Mouse (Mus musculus) granulocyte monocyte progenitor cell, adult 5-6 weeks (primary cell): ENCODE measurements around the gene Zbtb11. TPM values are rescaled to one million over a fixed set of nuclear protein-coding genes. Genes with fewer than 3 reads are reported as not detected.
"Not testable (repeated sequence)": the region's sequence is repeated elsewhere in the genome, so short reads cannot be mapped to it uniquely, and the experiment has no call there.

Experiments used
- ATAC-seq: replicated peaks from 2 replicates; pipeline ENCODE4 v1.8.0; 2016; ENCODE audit warnings: mild to moderate bottlenecking, moderate TSS enrichment, inconsistent platforms; ENCODE audit not compliant: poor library complexity, severe bottlenecking
- total RNA-seq, 2 experiments: library from RNA; stranded (forward) in 1 of 2; stranded (reverse) in 1 of 2; fragments of 200-712, 200-1000 nt in 1 of 2; fragments of >200 nt in 1 of 2; fragmentation: Nextera tagmentation in 1 of 2; gene quantifications; 2 replicates each; pipeline ENCODE4 v1.2.3; 2014 to 2017

Zbtb11 gene
- total RNA-seq (2014; fragmentation: Nextera tagmentation): 28.3 and 30.6 TPM in 2 replicates
- total RNA-seq (2017): 41.1 and 48.1 TPM in 2 replicates

DNA sequence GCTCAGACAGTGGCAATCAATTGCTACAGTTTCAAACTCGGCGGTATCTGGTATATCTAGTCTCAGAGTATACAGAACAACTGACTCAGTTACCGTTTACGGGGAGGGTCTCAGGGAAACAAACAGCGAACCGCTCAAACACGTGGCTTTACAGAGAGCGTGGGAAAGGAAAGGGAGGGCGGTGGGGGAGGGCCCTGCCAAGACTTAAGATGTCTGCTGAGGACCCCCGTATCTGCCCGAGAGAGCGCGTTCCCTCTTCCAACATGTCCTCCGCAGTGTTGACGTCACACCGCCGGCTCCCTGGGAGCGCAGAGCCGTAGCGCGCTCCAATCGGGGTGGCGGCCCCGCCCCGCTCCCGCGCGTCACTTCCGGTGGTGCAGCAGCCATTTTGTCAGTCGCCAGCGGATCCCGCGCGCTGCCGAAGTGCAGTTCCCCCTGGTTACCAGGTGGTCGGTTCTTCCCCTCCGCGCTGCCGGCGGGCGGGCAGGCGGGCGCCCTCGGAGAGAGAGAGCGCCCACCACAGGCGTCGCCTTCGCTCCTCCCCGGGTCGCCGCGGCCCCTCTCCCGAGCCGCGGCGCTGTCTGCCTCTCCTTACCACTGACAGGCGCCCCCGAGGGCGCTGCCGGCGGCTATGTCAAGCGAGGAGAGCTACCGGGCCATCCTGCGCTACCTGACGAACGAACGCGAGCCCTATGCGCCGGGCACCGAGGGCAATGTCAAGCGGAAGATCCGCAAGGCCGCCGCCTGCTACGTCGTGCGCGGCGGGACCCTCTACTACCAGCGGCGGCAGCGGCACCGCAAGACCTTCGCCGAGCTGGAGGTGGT, at the start of gene Zbtb11:
Gene Zbtb11, plus strand, starts transcription at position 453 of the 825 bp plus-strand sequence.
- peak; percentile 72 for ATAC-seq

DNA sequence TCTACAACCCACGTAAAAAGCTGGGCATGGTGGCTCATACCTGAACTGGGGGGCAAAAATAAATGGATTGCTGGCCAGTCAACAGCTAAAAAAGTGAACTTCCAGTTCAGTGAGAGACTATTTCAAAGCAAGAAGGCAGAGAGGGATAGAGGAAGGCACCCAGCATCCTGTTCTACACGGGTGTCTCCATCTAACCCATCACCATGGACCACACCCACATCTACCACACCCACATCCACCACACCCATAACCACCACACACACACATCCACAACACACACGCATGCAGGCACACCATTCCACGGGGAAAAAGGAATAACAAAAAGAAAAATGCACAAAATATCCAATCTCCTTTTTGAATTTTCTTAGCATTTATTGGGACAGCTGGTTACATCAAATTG, 49.7 kb upstream of the Zbtb11 start:
- ATAC-seq: no peak

DNA sequence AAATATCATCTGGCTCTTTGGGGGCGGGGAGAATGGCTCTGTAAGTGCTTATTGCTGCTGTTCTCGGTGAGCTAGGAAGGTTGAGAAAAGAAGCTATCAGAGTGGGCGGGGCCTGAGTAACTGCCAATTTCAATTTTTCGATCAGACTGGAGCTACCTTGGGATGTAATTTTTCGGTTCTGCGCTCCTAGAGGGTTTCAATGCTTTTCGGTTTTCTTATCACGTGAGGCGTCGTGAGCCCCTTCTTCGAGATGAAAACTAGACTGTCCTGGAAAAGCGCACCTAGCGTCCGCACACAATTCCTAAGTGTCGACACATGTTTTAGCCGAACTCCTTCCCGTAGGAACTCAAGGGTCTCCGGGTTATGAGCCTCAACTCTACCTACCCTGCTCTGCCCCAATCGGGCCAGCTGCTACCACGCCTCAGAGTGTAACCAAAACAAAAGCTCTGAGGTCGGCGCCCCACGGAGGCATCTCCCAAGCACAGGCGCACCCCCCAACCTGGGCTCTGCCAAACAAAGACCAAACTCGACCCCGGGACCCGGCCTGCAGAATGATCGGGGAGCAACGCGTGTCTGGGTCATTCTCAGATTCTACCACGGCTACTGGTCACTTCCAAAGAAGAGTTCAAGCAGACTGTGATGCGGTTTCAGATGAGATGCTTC, 39.9 kb upstream of the Zbtb11 start:
- ATAC-seq: peak; percentile 40

DNA sequence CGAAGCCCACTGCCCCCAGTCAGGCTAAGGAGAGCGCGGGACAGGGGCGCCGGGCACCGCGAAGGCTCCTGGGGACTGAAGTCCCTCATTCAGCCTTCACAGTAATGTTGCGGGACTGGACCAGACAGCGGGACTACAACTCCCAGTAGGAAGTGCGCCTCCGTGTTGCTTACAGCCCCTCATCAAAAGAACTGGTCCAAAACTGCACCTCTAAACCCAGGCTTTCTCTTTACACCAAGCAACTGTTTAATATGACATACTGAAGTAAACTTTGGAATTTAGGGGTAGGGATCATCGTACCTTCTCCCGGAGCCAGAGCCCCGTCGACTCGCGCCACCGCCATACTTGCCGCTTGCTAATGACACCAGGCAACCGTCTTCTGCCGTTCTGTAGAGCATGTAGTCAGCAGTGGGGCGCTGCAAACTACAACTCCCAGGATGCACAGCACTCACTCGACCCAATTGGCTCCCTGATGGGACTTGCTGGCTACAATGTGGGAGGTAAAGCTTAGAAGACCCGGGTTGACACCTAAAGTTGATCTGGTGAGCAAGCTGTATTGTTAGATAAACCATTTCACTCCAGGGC, 39.1 kb upstream of the Zbtb11 start, which contains the start of gene Cep97:
Gene Cep97, minus strand, starts transcription at position 403 of the 585 bp plus-strand sequence.
- peak; percentile 95 for ATAC-seq

DNA sequence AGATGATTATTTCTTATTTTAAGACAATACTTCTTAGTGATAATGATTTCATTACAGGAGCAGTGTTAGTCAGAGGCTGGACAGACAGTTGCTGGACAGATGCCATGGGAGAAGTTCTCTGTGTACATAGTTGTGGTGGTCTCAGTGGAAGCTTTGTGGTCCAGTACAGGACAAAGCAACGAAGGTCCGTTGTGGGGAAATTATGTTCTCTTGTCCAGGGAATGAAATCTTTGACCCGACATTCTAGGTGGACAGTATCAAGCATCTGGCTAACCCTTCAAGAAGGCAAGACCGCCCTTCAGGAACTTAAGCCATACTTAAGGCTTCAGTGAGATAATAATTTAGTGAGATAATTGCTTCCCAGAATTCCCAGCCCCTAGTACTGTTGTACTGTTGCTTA, 34.9 kb upstream of the Zbtb11 start:
- ATAC-seq: no peak

DNA sequence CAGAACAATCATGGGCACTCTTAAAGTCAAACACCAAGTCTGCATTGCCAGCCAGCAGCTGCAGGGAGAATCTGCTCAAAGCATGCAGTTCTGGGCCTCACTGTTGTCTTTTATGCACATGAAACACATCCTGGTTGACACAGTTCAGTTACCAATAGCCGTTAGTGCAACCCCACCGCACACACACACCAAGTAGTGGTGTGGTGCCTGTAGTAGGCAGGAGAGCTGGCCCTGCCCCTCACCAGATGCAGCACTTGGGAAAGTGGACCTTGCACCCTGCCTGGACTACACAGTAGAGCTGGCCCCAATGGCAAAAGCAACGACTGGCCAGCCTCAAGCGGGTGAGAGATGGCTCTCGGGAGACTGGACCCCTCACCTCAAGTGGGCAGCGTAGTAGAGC, 34.0 kb upstream of the Zbtb11 start:
- no peak for ATAC-seq

DNA sequence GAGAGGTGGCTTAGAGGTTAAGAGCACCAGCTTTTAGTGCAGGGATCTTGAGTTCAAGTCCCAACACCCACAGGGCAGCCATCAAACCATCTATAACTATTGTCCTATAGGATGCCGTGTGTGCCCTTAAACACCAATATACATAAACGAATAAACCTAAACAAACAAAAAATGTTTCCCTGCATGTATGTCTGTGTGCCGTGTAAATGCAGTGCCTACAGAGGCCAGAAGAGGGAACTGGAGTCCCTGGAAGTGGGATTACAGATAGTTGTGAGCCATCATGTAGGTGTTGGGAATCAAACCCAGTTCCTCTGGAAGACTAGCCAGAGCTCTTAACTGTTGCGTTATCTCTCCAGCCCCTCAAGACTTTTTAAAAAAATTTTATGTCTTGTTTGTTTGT, 32.9 kb upstream of the Zbtb11 start:
- ATAC-seq: no peak

DNA sequence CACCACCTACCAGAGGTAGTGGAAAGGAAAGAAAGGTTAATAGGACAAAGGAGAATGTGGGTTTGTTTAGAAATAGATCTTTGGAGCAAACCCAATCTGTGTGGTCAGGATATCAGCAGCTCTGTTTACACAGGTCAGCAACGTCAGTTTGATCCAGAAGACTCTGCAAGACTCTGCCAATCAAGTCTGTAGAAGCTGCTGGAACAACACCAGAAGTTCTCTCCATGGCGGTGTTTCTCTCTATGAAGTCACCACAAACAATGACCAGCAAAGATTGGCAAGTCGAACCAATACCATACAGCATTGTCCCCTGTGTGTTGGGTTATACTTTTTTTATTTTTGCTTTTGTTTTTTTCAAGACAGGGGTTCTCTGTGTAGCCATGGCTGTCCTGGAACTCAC, 26.4 kb upstream of the Zbtb11 start:
- no peak for ATAC-seq

DNA sequence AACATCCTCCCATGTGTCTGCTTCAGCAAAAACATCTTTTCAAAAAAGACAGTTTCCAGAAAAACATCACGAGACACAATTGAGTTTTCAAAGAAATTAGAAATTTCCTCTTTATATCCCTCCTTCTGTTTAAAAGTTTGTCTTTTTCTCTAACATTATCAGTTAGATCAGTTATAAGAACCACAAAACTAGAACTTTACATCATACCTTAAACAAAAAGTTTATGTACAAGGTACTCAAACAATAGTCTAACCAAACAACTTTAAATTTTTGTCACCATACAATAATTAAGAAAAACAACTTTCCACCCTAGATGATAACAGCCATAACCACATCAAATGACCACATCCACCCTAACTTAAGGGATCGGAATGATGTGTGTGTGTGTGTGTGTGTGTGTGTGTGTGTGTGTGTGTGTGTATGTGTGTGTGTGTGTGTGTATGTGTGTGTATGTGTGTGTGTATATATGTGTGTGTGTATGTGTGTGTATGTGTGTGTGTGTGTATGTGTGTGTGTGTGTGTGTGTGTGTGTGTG, 25.7 kb upstream of the Zbtb11 start:
- not testable (repeated sequence) for ATAC-seq

DNA sequence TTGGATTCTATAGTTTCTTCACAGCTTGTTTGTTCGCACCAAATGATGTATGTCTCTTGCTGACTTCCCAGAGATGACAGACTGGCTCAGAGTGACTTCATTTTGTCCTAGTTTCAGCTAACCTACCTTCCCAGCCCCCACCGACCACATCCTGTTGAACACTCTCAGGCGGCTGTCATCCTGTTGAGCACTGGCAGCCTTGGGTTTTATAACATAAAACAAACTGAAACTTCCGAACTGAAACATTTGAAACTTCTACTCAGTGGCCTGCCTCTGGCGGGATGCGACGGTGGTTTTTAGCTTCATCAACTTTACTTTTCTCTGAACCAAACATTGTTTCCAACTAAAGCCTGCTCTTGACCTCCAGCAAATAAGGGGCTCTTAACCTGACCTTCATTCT, 24.7 kb upstream of the Zbtb11 start:
- peak; percentile 87 for ATAC-seq

DNA sequence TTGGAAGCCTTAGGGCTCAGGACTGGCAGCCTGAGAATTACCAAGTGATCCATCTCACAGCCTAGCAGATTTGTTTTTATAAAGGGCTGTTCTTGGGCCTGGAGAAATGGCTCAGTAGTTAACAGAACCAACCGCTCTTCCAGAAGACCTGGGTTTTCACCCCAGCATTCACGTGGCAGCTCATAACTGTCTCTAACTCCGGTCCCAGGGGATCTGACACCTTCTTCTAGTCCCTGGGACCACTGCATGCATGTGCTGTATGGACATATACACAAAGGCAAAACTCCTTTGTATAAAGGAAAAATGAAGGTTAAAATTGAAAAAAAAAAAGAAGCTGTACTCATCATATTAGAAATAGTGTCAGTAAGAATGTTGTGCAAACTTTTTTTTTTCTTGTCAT, 23.2 kb upstream of the Zbtb11 start:
- no peak for ATAC-seq

DNA sequence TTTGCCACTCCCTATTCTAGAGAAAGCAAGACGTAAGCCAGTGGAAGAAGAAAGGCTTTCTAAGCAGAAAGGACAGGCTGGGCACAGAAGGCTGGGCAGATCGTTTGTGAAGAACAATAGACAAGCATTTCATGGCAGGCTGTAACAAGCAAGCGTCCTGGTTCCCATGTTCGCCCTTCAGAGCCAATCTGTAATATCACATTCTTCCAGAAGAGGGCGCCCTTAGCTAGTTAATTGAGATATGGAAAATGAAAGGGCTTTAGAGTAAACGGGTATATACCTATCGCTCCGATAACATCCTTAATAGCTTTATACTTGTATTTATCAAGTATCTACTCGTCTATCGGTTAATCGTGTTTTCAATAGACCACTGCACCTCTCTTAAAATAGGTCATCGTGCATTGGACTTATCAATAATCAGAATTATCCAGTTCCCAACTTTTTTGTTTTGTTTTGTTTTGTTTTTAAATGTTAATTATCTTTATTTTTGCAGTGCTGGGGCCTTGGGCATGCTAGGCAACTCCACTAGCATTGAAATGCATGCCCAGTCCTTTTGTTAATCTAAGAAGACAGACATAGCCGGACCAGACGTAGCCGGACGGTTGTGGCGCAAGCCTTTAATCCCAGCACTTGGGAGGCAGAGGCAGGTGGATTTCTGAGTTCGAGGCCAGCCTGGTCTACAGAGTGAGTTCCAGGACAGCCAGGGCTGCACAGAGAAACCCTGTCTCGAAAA, 22.6 kb upstream of the Zbtb11 start:
- ATAC-seq: peak; percentile 92

DNA sequence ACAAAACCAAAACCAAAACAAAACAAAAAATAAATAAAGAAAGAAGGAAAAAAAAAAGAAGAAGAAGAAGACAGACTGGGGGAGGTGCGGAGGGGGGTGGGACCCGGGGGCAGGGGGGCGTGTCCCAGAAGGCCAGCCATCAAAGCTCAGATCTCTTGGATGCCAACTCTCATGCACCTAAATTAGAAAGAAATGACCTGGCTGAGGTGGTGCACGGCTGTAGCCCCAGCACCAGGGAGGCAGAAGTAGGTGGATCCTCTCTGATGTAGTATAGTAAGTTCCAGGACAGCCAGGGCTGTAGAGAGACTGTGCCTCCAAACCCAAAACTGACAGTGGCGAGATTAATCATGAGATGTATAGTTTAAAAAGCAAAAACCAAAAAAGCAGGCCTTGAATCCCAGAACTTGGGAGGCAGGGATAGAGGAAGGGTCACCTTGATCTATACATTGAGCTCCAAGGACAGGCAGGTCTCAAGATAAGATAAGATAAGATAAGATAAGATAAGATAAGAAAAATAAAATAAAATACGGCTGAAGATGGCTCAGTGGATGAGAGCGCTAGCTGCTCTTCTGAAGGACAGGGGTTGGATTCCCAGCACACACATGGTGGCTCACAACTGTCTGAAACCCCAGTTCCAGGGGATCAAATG, 21.9 kb upstream of the Zbtb11 start:
- peak; percentile 40 for ATAC-seq

DNA sequence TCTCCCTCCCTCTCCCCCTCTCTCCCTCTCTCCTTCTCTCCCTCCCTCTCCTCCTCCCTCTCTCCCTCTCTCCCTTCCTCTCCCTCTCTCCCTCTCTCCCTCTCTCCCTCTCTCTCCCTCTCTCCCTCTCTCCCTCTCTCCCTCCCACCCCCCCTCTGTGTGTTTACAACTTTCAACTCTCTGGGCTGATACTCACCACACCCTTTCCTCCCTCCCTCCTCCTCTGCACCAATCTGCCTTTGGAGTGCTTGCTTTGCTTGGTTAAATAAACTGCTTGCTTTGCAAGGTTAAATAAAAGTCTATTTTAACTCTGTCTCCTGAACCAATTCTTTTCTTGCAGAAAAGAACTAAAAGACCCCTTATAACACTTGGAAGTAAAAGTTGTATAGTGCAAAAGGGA, 20.9 kb upstream of the Zbtb11 start:
- ATAC-seq: no peak

DNA sequence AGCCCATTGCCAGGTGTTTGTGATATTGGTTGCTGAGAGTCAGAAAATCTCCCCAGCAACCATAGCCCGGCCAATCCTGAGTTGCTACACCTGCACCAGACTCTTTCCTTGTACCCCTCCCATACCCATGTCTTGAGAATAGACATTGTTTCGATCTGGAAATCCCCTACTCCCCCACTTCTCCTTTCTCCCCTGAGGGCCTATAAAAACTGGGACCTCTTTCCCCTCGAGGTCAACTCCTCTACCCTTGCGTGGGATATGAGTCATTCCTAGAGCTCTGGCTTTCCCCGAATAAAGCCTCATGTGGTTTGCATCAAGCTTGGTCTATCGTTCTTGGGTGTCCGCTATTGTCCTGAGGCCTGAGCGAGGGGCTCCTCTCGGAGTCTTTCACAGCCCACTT, 19.5 kb upstream of the Zbtb11 start:
- ATAC-seq: not testable (repeated sequence)

DNA sequence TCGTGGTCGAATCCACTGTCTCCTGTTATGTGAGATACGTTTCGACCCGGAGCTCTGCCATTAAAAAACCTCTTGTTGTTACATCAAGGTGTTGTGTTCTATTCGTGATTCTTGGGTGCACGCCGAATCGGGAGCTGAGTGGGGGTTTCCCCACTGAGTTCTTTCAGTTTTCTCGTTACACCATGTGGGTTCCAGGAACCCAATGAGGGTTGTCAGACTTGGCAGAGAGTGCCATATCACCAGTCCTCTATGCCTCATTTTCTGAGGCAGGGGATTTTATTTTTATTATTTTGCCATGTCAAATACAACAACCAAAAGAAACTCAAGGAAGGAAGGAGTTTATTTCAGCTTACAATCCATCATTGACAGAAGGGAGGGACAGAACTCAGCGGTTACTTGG, 10.6 kb upstream of the Zbtb11 start:
- ATAC-seq: not testable (repeated sequence)

DNA sequence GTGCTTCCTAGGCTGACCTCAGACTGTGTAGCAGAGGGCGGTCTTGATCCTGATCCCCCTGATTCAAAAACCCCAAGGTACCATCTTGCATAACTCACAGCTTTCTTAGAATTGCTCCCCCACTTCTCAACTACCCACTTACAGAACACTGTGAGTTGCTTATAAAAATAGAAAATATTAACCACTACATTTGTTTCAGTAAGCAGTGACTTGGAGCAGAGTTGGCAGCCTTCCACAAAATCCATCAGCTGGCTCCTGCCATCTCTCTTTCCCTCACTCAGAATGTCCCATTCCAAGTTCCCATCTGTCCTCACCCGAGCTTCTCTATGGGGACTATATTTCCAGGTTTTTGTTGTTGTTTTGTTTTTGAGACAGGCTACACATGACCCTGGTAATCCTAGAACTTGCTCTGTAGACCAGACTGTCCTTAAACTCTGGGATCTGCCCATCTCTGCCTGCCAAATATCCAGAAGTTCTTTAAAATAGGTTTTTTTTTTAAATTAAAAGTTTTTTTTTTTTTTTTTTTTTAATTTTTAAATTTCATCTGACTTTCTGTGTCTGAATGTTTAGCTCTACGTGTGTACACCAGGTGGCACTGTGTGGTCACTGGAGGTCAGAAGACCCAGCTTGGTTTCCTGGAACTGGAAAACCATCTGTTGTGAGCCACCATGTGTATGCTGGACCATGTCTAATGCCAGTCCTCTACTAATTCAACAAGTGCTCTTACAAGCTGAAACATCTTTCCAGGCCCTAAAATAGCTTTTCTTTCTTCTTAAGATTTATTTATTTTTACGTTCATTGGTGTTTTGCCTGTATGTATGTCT, 9.3 kb upstream of the Zbtb11 start:
- peak; percentile 58 for ATAC-seq

DNA sequence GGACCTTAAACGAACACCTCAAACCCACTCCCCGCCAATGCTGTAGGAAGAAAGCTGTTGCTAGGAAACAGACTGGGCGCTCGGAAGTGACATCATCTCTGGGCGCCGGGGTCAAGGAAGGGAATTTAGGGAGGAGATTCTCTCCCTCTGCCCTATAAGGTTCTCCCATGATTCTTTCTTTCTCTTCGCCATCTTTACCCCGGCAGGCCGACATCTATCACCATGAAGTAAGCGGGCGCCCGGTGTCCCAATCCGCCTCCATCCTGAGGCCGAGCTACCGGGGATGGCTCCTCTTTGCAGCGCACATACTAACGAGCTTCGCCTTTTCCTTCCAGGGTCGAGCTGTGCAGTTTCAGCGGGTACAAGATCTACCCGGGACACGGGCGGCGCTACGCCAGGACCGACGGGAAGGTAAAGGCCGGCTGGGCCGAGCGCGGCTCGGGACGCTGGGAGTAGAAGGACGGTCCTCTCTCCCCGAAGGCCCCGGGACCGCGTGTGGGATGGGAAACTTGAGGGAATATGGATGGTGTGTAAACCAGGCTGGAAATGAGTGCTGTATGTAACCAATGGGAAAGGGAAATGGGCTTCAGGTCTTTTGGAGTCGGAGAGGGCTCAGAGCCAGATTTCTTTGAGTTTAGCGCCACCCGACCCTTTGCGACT, 7.3 kb upstream of the Zbtb11 start, which contains the start of gene Rpl24:
Gene Rpl24, plus strand, starts transcription at position 64 of the 660 bp plus-strand sequence.
- peak; percentile 91 for ATAC-seq
